Mouse (Mus musculus) hindbrain, embryonic 16.5 days (tissue): Measurements from ENCODE around the gene Slamf8. TPM values are rescaled to one million over a fixed set of nuclear protein-coding genes. Genes with fewer than 3 reads are reported as not detected.

Source experiments
- ATAC-seq: fragments of 200-750 bp; cut with Nextera tagmentation; 2 replicates; pipeline ENCODE4 v1.8.0; 2017; ENCODE audit warnings: moderate TSS enrichment, moderate library complexity
- H3K27ac ChIP-seq: fragments of 300-500 bp; sonication (generic); 2 replicates; pipeline ENCODE4 v1.5.1; 2014; ENCODE audit warnings: low read depth, mild to moderate bottlenecking, control low read depth, low read length, moderate library complexity
- H3K27me3 ChIP-seq: fragments of 300-500 bp; sonication (generic); replicated peaks from 2 replicates; pipeline ENCODE4 v1.6.1; 2014; ENCODE audit warnings: low read length; ENCODE audit not compliant: control insufficient read depth, insufficient read depth
- H3K36me3 ChIP-seq: fragments of 300-500 bp; sonication (generic); 2 replicates; pipeline ENCODE4 v1.6.1; 2014; ENCODE audit warnings: mild to moderate bottlenecking, low read length, moderate library complexity, mixed read lengths; ENCODE audit not compliant: control insufficient read depth, insufficient read depth
- H3K4me1 ChIP-seq: fragments of 300-500 bp; sonication (generic); 2 replicates; pipeline ENCODE4 v1.6.1; 2014; ENCODE audit warnings: low read depth, low read length; ENCODE audit not compliant: control insufficient read depth, insufficient read depth
- H3K4me2 ChIP-seq: fragments of 300-500 bp; sonication (generic); 2 replicates; pipeline ENCODE4 v1.6.1; 2014; ENCODE audit warnings: mild to moderate bottlenecking, low read length, control low read depth, moderate library complexity
- H3K4me3 ChIP-seq: fragments of 300-500 bp; sonication (generic); 2 replicates; pipeline ENCODE4 v1.5.1; 2014; ENCODE audit warnings: mild to moderate bottlenecking, low read length, control low read depth, moderate library complexity
- H3K9ac ChIP-seq: fragments of 300-500 bp; sonication (generic); 2 replicates; pipeline ENCODE4 v1.6.1; 2014; ENCODE audit warnings: low read depth, mild to moderate bottlenecking, control low read depth, low read length, moderate library complexity
- H3K9me3 ChIP-seq: fragments of 300-500 bp; sonication (generic); 2 replicates; pipeline ENCODE4 v1.6.1; 2014; ENCODE audit warnings: mild to moderate bottlenecking, low read length, moderate library complexity; ENCODE audit not compliant: control insufficient read depth
- WGBS: fragments of 180-500 bp; shearing (Covaris S2); extraction: QIAGEN DNeasy Blood & Tissue Kit; methylation state at CpG from one replicate; pipeline ENCODE4 v1.1.7; 2014; 5-methylcytosine and 5-hydroxymethylcytosine counted together
- polyA plus RNA-seq: library from polyadenylated mRNA; unstranded; fragments of >200 nt; fragmentation: Nextera tagmentation; extraction: Ambion mirVana; gene quantifications from 2 replicates; pipeline ENCODE4 v1.2.1, GENCODE M21; 2015

Gene Slamf8
- polyA plus RNA-seq, 1 experiment from 2014 or later: not detected

DNA sequence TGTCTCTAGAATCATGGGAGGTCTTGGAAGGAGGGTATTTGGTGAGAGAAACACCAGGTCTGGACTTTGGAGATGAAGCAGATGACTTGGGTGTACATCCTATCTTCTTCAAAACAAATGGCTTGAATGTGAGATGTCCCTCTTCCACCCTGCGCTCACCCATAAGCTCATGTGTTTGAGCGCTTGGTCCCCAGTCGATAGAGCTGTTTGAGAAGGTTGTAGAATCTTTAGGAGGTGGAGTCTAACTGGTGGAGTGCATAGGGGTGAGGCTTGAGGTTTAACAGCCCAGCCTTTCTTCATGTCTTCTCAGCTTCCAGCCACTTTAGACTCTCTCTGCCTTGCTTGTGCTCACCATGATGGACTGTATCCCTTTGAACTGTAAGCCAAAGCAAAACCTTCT lies 35.9 kb upstream of the Slamf8 start:
- Histone ChIP-seq H3K4me3 (no peak overlapping the region), H3K4me2 (no peak overlapping the region), H3K9me3 (no peaks in the 10 kb centered on the region), H3K4me1 (no peaks in the 10 kb centered on the region), H3K27me3 (no peaks in the 10 kb centered on the region), H3K36me3 (no peaks in the 10 kb centered on the region), H3K9ac (no peak overlapping the region), H3K27ac (no peak overlapping the region)
- 98% methylated on average over 3 of the region's 3 CpGs for WGBS
- ATAC-seq: no peak

DNA sequence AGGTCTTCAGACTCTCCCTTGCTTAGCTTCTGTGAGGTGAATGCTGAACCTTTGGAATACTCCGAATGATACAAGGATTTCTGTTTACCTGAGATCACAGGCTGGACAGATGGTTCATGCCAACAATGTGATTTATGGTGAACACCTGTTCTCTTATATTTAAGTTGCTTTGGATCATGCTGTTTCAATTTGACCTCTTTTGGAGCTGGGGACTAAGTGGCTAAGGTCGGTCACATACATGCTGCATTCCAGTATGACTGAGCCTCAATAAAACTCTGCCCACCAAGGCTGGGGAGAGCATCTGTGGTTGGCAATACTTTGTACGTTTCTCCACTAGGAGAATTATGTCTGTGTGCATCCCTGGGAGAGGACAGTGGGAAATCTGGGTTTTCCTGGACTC lies 33.7 kb upstream of the Slamf8 start:
- H3K4me2 ChIP-seq: no peak overlapping the region
- 81% methylated on average over 3 of the region's 3 CpGs for WGBS
- H3K27ac ChIP-seq: no peak overlapping the region
- H3K9ac ChIP-seq: no peak overlapping the region
- no peaks in the 10 kb centered on the region for H3K27me3 ChIP-seq
- H3K4me3 ChIP-seq: no peak overlapping the region
- H3K9me3 ChIP-seq: no peaks in the 10 kb centered on the region
- no peaks in the 10 kb centered on the region for H3K4me1 ChIP-seq
- no peak for ATAC-seq
- H3K36me3 ChIP-seq: no peaks in the 10 kb centered on the region

DNA sequence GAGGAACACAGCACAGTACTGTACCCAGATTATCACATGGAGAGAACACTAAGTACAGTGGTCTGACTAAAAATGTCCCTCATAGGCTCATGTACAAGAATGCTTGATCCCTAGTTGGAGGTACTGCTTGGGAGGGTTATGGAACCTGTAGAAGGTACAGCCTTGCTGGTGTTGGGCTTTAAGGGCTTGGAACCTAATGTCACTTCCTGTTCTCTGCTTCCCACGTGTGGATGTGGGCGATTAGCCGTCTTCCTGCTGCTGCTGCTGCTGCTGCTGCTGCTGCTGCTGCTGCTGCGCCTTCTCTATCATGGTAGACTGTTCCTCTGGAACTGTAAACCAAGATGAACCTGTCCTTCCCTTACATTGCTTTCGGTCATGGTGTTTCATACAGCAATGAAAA lies 33.2 kb upstream of the Slamf8 start:
- no peaks in the 10 kb centered on the region for H3K36me3 ChIP-seq
- H3K4me3 ChIP-seq: no peak overlapping the region
- WGBS: 81% methylated on average over 5 of the region's 5 CpGs
- no peak overlapping the region for H3K4me2 ChIP-seq
- no peaks in the 10 kb centered on the region for H3K9me3 ChIP-seq
- no peaks in the 10 kb centered on the region for H3K27me3 ChIP-seq
- ATAC-seq: no peak
- no peaks in the 10 kb centered on the region for H3K4me1 ChIP-seq
- no peak overlapping the region for H3K27ac ChIP-seq
- H3K9ac ChIP-seq: no peak overlapping the region

DNA sequence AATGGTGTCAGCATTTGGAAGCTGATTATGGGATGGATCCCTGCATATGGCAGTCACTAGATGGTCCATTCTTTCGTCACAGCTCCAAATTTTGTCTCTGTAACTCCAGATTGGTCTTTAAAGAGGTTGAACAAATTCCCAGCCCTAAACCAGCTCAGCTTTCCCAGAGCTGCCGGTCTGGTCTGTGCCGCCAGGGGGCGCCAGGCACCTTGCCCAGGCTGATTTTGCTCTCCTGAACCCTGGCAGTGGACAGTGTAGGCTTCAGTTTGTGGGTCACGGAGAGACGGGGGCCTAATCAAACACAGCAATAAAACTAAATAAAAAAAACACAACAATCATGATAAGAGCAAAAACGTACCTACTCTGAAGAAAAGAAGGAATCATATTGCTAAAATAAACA lies 28.9 kb upstream of the Slamf8 start:
- WGBS: 21% methylated on average over 7 of the region's 7 CpGs
- no peak overlapping the region for H3K4me2 ChIP-seq

DNA sequence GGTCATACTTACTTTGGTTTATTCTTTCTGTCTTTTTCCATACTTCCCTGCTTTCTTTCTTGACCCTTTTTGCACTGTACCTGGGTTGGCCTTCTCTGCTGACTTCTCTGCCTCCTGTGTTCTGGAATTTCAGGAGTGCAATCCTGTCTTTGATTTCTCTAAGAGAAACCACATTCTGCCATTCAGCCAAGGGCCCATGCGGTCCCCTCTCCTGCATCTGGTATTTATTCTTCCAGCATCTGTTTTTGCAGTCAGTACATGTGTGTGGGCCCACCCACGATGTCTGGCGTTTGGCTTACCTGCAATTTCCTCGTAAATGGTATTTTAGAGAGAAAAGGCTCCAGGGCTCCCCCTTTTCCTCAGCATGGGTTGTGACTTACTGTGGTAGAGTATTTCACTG lies 27.8 kb upstream of the Slamf8 start:
- H3K27me3 ChIP-seq: no peaks in the 10 kb centered on the region
- 75% methylated on average over 4 of the region's 4 CpGs for WGBS
- no peak overlapping the region for H3K4me2 ChIP-seq
- H3K9me3 ChIP-seq: no peaks in the 10 kb centered on the region
- ATAC-seq: no peak
- H3K9ac ChIP-seq: no peak overlapping the region
- H3K4me1 ChIP-seq: peaks cover 15% of the 10 kb centered on the region
- no peaks in the 10 kb centered on the region for H3K36me3 ChIP-seq
- no peak overlapping the region for H3K4me3 ChIP-seq
- H3K27ac ChIP-seq: no peak overlapping the region

More for the DNA sequence above, 28.9 kb upstream of the Slamf8 start:
- H3K4me3 ChIP-seq: no peak overlapping the region
- no peak overlapping the region for H3K9ac ChIP-seq
- no peaks in the 10 kb centered on the region for H3K9me3 ChIP-seq
- no peak overlapping the region for H3K27ac ChIP-seq
- no peaks in the 10 kb centered on the region for H3K27me3 ChIP-seq
- H3K36me3 ChIP-seq: no peaks in the 10 kb centered on the region
- H3K4me1 ChIP-seq: peaks cover 15% of the 10 kb centered on the region
- no peak for ATAC-seq

DNA sequence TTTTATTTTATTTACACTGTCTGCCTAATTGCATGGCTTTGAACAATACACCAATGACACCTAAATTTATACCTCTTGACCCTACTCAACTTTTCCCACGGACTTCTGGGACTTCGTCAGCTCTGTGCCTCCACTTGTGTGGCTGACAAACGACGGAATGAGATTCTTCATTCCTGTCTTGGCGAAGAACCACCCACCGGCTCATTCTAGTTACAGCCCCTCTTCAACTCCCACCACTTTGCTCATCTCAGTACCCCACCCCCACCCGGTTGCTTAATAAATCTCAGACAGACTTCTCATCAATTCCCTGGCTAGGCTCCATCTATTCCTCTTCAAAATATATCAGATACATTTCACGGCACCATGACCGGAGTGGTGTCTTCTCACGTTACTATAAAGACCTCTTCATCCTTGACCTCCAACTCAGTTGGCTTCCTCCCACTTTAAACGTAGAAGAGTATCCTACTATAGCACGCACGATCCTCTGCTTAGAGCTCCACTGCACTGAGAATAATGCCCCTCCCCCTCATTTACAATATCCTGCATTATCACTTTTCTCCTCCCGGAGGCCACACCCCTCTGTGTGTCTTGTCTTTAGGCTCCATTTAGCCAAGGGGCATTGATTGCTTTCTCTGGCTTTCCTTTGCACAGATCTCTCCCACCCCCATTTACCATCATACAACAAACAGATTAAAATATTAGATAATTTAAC lies 27.2 kb upstream of the Slamf8 start:
- no peaks in the 10 kb centered on the region for H3K27me3 ChIP-seq
- H3K9me3 ChIP-seq: no peaks in the 10 kb centered on the region
- peak overlapping the region; percentile 83 for H3K4me2 ChIP-seq
- H3K36me3 ChIP-seq: no peaks in the 10 kb centered on the region
- peak overlapping the region; percentile 48 for H3K4me3 ChIP-seq
- ATAC-seq: peak; percentile 32
- 15% methylated on average over 14 of the region's 14 CpGs for WGBS
- peaks cover 15% of the 10 kb centered on the region for H3K4me1 ChIP-seq
- peak overlapping the region; percentile 63 for H3K9ac ChIP-seq
- H3K27ac ChIP-seq: no peak overlapping the region

DNA sequence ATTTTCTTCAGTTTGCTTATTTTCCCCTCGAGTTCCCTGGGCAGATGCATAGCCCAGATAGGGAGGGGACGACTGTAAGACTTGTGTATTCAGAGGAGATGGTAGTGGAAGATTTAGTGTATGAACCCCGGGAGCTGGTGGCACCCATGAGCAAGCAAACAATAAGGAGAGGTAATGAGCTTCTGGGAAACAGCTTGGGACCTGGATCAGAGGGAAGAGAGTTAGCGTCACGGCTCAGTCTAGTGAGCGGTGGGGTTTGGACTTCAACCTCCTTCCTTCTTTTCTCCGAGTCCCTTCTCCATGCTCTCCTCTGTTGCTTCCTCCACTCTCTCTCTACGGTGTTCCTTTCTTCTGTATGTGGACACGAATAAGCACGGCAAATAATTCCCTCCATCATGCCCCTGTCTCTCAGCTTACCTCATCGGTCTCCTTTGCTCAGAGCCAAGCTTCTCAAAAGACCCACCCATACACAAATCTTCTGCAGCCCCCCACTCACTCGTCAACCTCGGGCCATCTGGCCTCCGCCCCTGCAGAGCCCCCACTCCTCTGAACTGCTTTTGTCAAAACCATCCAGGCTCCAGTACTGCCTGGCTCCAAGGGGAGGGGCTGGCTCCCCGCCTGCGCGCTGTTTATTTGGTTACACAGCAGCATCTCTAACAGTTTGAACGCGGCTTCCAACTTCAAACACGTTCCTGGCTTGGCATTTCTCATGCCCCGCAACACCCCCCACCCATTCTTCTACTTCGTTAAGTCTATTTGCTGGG lies 26.4 kb upstream of the Slamf8 start:
- Histone ChIP-seq H3K4me3 (peak overlapping the region; percentile 48), H3K4me2 (peak overlapping the region; percentile 83), H3K27ac (peak overlapping the region; percentile 57), H3K36me3 (no peaks in the 10 kb centered on the region), H3K27me3 (no peaks in the 10 kb centered on the region), H3K4me1 (peaks cover 15% of the 10 kb centered on the region), H3K9me3 (no peaks in the 10 kb centered on the region), H3K9ac (peak overlapping the region; percentile 63)
- WGBS: 4% methylated on average over 22 of the region's 22 CpGs
- ATAC-seq: peak; percentile 87

DNA sequence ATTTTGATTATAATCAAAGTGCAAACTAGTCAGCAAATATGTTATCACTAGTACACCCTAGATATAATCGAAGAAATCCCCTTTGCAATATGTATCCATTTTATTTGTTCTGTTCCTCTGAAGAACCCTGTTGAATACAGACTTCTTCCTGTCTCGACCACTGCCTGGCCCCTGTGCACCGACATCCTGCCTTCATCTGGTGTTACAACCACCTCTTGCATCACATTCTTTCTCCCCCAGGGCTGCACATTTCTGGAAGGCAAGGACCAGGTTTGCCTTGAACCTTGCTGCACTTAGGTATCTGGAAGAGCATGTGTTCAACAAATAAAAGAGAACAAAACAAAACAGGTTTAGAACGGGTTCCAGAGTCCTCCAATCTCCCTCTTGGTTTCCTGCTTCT lies 25.0 kb upstream of the Slamf8 start:
- Histone ChIP-seq H3K4me3 (no peak overlapping the region), H3K4me2 (no peak overlapping the region), H3K27ac (no peak overlapping the region), H3K9ac (no peak overlapping the region), H3K27me3 (no peaks in the 10 kb centered on the region), H3K4me1 (peaks cover 15% of the 10 kb centered on the region), H3K36me3 (no peaks in the 10 kb centered on the region), H3K9me3 (no peaks in the 10 kb centered on the region)
- WGBS: 74% methylated on average over 4 of the region's 4 CpGs
- no peak for ATAC-seq

DNA sequence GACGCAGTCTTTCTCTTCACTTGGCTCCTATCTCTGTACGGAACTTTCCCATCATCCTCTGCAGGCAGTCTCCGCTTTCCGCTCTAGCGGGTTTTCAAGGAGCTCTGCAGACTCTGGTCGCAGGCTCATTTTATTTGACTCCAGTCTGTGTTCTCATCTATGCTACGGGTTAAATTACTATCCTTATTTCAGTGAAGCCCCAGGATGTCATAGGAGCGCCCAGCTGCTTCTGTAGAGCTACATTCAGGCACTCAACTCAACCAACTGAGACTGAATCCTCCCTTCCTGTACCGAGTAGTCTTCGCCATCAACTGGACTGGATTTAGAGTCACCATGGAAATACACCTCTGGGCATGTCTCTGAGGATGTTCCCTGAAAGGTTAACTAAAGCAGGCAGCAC lies 24.3 kb upstream of the Slamf8 start:
- WGBS: 85% methylated on average over 10 of the region's 10 CpGs
- H3K9ac ChIP-seq: no peak overlapping the region
- no peaks in the 10 kb centered on the region for H3K27me3 ChIP-seq
- H3K4me1 ChIP-seq: peaks cover 15% of the 10 kb centered on the region
- no peak overlapping the region for H3K4me3 ChIP-seq
- no peaks in the 10 kb centered on the region for H3K9me3 ChIP-seq
- ATAC-seq: no peak
- H3K27ac ChIP-seq: no peak overlapping the region
- no peak overlapping the region for H3K4me2 ChIP-seq
- H3K36me3 ChIP-seq: no peaks in the 10 kb centered on the region
